Mouse (Mus musculus) neural tube, embryonic 10.5 days (tissue): Measurements from ENCODE around the gene BC048679.
A peak's percentile ranks its signal among the peaks of the same experiment; 100 is the strongest.
"Not testable (repeated sequence)": the region's sequence is repeated elsewhere in the genome, so short reads cannot be mapped to it uniquely, and the experiment has no call there.

ENCODE experiments used
- DNase-seq: peaks from one replicate; pipeline ENCODE4 v3.0.0-alpha.2; 2017; ENCODE audit warnings: low spot score; ENCODE audit errors: extremely low spot score

BC048679 gene

GRCm38 (mm10) chr7:81478261-81478660, 19.8 kb downstream of the BC048679 start:
- DNase-seq, result not testable (repeated sequence)

GRCm38 (mm10) chr7:81476833-81477232, 21.2 kb downstream of the BC048679 start:
- DNase-seq, result peak; percentile 26

GRCm38 (mm10) chr7:81475221-81475620, 22.9 kb downstream of the BC048679 start:
- no peak for DNase-seq

- no peak for DNase-seq
These were observed 33.1 kb downstream of the BC048679 start for GRCm38 (mm10) chr7:81464906-81465450.

- peak; percentile 39 for DNase-seq
These were observed 34.0 kb downstream of the BC048679 start for GRCm38 (mm10) chr7:81464116-81464515.

GRCm38 (mm10) chr7:81462815-81463214, 35.3 kb downstream of the BC048679 start:
- DNase-seq, result no peak

GRCm38 (mm10) chr7:81455155-81455651, 42.9 kb downstream of the BC048679 start, which contains the start of gene Cpeb1:
TSS of gene Cpeb1 (minus strand) at chr7:81455465.
- DNase-seq, result peak; percentile 55

- DNase-seq, result peak; percentile 46
These were observed 43.6 kb downstream of the BC048679 start for GRCm38 (mm10) chr7:81454331-81455039.

GRCm38 (mm10) chr7:81453443-81454274, 44.4 kb downstream of the BC048679 start:
- DNase-seq, result peak; percentile 65

- peak; percentile 55 for DNase-seq
These were observed 45.1 kb downstream of the BC048679 start for GRCm38 (mm10) chr7:81452971-81453441.
